Mouse (Mus musculus): ENCODE data around the gene Krba1.

GRCm38 (mm10) chr6:48446256-48446655, 50.9 kb downstream of the Krba1 start:
- TF ChIP-seq CTCF (IDR thresholded peaks at IDR 0.05; ENCODE audit: extremely low read depth, insufficient read length, insufficient replicate concordance, low read depth, low read length) (no peak), POLR2A (IDR thresholded peaks at IDR 0.05; ENCODE audit: low read depth, low read length) (no peak)
